Mouse (Mus musculus): ENCODE measurements around the gene Sik1.

Sik1 gene

GRCm38 (mm10) chr17:31875326-31875930 lies 19.8 kb upstream of the Sik1 start:
- DNase-seq, result peak in 1 of 2 experiments; percentile 26

- DNase-seq, result no peak
Measured at GRCm38 (mm10) chr17:31874691-31875090, 19.1 kb upstream of the Sik1 start.

DNA sequence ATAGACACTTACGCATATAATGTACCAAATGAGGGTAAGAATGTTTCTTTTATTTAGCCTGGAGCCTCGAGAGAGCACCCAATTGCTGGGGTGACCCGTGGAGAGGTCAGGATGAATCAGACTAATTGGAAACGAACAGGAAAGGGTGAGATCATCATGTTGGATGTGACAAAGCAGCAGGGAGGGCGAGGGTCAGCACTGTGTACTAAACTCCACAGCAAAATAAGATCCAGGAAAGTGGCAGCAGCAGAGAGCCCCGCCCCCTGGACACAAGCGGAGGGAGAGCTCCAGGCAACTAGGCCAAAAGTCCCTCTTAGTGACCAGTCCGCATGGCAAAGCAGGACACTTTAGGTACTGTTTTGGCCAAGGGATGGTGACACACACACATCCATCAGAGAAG lies 18.4 kb upstream of the Sik1 start:
- peak; percentile 66 to 82 for DNase-seq

DNA sequence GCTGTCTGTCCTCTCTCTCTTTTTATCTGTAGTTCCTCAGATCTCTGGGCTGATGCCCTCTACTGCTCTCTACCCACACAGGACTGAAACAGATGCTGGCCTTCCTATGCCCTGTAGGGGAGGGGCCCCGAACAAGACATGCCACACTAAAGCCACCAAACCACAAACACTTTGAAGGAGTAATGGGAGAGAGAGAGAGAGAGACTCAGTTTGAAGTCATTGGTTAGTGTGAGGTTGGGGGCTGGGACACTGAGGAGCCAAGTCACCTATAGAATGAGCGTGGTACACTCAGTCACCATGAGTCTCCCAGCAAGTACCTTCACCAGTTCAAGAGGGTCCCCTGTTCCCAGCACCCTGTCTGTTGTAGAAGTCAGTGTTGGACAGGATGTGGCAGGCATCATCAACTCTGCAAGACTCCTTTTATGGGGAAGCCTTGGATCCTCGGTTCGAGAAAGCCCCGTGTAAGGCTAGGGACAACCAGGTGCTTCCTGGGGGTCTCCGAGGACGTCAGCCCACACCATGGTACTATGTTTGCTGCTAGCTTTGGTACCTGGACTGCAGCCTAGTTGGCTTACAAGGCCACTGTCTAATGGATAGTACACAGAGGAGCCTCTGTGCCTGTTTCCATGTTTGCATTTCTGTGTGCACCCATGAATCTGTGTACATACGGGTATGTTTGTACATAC lies 17.7 kb upstream of the Sik1 start:
- DNase-seq, result peak in 1 of 2 experiments; percentile 17

DNA sequence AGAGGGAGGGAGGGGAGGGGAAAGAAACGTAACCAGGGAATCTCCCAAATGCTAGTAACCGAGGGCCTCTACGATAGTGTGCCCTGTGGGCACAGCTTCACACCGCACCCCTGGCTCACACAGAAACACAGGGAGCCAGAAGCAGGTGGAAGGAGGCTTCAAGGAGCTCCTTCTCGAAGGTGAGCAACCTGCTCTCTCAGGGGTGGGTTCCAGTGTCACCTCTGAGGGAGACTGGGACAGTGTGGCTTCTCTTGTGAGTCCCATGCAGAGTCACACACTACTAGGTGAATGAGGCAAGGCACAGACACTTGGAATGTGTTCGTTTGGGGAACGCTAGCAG lies 17.2 kb upstream of the Sik1 start:
- DNase-seq, result peak in 1 of 2 experiments; percentile 25

DNA sequence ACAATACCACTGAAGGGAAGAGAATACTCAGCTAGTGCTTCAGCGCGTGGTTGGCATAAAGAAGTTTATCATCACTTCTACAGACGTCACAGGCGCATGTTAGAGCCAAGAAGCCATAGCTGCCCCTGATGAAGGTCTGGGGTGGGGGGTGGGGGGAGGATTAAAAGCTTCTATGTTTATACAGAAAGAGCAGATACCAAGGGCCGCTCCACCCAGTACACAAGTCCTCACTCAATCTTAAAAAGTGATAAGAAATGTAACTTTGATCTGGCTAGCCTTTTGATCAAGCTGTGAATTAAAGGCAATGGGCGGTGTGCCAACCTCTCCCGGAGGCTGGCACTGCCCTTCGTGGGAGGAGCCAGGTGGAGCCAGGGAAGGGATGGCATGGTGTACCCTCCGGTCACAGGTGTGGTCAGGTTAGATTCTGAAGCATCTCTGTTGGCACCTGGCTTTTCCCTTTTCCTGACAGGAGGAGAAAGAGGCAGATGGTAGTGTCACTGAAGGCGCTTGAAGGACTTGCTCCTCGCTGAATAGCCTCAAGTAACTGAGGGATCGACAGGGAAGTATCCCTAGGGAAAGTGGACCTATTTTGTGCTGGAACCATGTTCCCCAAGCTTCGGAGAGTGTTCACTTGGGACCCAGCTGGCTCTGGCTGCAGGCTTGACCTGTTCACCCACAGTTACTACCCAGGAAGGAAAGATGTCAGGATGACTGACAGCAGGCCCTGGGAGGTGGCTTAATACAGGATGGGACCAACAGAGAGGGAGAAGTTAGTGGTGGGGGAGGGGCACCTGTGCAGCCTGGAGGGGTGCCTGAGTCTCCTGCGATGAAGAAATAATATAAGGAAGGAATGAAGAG lies 16.6 kb upstream of the Sik1 start:
- DNase-seq, result peak in 1 of 2 experiments; percentile 54

GRCm38 (mm10) chr17:31870931-31871421 lies 15.4 kb upstream of the Sik1 start:
- DNase-seq, result peak in 1 of 2 experiments; percentile 39

DNA sequence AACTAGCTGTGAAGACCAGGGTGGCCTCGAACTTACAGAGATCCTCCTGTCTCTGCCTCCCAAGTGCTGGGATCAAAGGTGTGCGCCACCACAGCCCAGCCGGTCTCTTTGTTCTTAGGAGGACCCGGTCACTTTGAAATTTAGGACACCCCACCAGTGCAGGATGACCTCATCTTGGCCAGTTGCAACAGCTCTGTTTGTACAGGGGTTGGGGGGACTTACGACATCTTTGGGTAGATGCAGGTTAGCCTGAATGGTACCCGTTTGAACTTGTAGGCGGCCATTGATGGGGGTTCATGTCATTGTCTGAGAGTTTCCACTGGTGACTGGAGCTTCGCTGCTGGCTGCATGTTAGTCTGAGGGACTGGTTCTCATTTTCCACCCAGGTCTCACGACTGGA lies 14.8 kb upstream of the Sik1 start:
- peak in 1 of 2 experiments; percentile 14 for DNase-seq

DNA sequence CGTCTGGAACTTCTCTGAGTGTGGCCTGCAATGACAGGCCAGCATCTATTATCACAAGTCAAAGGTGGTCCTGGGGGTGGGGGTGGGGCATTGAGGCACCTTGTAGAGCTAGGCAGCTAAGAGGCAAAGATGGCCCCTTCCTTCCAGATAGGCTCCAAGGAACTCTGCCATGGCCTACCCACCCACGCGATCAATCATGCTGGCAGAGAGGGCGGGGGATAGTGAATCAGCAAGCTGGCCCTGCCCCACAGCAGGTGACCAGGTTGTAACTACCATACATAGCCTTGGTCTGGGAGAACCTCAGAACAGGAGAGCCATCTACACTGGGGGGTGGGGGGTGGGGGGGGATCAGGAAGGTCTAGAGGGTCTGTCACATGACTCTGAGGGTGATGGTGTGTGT lies 12.5 kb upstream of the Sik1 start:
- peak in 1 of 2 experiments; percentile 24 for DNase-seq

GRCm38 (mm10) chr17:31867061-31867460 lies 11.5 kb upstream of the Sik1 start:
- DNase-seq, result peak in 1 of 2 experiments; percentile 11

DNA sequence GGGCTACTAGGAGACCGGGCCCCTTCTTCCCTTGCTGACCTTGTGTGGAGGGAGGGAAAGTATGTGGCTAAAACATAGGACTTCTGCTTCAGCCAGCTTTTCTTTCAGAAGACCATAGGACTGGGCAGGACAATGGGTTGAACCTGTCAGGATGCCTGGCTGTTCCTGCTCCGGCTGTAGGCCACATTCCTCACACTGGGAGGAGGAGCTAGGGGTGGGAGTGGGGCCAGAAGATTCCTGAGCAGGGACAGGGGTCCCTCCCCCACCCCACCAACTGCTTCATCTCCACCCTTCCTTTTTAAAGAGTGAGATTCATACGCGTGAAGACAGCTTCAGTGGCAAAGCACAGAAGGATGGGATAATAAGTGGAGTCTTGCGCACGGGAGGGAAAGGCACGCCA lies 10.0 kb upstream of the Sik1 start:
- DNase-seq, result peak in 1 of 2 experiments; percentile 41

DNA sequence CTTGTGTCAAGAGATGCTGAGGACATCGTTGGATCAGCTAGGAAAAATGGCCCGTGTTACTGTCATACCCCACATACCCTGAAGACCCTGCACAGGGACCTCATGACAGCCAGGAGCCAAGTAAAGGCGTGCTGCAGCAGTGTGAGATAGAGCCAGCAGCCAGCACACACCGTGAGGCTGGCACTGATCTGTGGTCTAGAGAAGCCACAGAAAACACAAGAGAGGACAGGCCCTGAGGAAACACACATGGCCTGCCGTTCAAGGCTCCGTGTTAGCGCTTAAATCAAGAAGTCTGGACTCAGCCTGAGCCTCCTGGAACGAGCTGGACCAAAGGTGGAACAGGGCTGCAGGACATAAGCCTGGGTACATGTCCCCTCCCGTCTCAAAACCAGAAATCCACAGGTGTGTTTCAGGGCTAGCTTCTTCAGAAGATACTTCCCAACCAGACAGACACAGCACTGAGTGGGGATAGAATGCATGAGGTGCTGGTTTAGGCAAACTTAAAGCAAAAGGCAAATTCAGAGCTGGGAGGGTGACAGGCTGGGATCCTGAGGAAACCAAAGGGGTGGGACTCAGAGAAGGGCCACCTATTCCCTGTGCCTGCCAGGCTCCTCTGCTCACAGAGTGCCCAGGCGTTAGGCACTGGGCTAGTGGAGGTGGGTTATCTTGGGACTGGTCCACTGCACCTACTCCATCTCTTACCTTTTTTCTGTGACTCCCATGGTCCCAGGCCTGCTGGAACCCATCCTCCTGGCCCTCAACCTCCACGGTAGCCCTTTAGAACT lies 9.3 kb upstream of the Sik1 start:
- peak in 1 of 2 experiments; percentile 30 for DNase-seq

DNA sequence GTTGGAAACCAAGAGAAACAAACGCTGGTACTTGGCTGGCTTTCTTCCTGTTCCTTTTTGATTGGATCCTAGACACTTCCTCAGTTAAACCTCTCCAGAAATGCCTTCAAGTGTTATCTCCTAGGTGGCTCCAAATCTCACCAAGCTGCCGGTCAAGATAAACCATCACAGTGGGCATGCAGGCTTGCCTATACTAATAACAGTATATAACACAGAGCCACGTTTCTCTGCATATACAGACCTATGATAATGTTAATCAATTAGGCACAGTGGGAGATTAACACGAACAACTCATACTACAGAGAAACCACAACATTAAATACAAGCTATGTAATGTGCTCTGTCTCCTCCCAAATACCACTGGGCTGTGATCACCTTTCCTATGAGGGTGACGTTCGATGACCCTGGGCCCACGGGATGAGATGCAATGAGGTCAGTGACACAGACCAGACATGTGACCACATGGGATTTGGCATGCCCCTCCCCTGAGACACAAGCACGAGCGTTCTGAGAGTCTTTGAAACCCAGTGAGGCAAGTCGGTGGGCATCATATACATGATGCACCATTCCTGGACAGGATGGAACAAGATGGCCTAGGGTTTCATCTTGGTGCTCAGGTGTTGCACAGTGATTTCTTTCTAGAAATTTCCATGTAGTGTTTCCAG lies 7.7 kb upstream of the Sik1 start:
- DNase-seq, result peak in 1 of 2 experiments; percentile 14

DNA sequence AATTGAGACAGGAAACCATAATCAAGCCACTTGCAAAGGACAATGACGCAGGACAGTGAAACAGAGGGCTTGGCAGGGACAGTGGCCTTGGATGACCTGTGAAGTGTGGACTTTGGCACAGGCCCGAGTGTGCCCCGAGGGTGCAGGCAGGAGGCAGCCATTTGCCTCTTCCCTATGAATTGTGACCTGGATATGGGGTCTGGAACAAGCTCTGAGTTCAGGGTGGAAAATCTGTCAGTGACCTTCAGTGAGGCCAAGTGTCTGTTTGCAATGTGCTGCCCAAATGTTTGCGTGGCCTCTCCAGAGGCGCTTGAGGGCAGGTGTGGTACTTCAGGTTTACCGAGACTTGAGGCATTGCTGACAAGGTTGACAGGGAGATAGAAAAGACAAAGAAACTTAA lies 6.5 kb upstream of the Sik1 start:
- peak; percentile 52 to 78 for DNase-seq

GRCm38 (mm10) chr17:31861661-31862060 lies 6.1 kb upstream of the Sik1 start:
- peak in 1 of 2 experiments; percentile 21 for DNase-seq

GRCm38 (mm10) chr17:31860856-31861255 lies 5.3 kb upstream of the Sik1 start:
- peak in 1 of 2 experiments; percentile 32 for DNase-seq

DNA sequence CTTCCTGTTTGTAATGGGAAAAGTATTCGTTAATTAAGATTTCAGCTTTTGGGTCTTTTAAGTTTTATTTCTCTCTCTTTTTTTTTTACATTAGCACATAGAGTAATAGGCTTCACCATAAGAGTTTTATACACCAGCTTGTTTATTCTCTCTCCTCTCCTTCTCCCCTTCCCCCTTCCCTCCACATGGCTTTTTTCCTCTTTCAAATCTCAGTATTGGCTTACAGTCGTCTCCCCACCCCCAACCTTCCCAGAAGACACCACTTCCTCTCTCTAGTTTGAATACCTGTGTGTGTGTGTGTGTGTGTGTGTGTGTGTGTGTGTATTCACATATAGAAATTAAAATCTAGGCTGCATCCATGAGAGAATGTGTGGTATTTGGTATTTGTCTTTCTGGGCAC lies 3.8 kb upstream of the Sik1 start:
- no peak for DNase-seq

GRCm38 (mm10) chr17:31858786-31859185 lies 3.2 kb upstream of the Sik1 start:
- no peak for DNase-seq

- no peak for DNase-seq
Measured at GRCm38 (mm10) chr17:31857903-31858426, 2.4 kb upstream of the Sik1 start.

GRCm38 (mm10) chr17:31857251-31857650 lies 1.6 kb upstream of the Sik1 start:
- DNase-seq, result no peak

- DNase-seq, result peak; percentile 83 to 94
Measured at GRCm38 (mm10) chr17:31856519-31857160, 1.0 kb upstream of the Sik1 start.

All from kidney, postnatal 25 days (tissue).